Mouse (Mus musculus) mature B cell (primary cell): Measurements from ENCODE around the gene Sh3pxd2b.
"Not testable (repeated sequence)": the region's sequence is repeated elsewhere in the genome, so short reads cannot be mapped to it uniquely, and the experiment has no call there.

ENCODE experiments used
- in situ Hi-C: fragments of 300-500 bp; cut with MboI; formaldehyde crosslinking; loops from 2 replicates; pipeline ENCODE4 v1.14.3; 2019

The Sh3pxd2b gene

DNA sequence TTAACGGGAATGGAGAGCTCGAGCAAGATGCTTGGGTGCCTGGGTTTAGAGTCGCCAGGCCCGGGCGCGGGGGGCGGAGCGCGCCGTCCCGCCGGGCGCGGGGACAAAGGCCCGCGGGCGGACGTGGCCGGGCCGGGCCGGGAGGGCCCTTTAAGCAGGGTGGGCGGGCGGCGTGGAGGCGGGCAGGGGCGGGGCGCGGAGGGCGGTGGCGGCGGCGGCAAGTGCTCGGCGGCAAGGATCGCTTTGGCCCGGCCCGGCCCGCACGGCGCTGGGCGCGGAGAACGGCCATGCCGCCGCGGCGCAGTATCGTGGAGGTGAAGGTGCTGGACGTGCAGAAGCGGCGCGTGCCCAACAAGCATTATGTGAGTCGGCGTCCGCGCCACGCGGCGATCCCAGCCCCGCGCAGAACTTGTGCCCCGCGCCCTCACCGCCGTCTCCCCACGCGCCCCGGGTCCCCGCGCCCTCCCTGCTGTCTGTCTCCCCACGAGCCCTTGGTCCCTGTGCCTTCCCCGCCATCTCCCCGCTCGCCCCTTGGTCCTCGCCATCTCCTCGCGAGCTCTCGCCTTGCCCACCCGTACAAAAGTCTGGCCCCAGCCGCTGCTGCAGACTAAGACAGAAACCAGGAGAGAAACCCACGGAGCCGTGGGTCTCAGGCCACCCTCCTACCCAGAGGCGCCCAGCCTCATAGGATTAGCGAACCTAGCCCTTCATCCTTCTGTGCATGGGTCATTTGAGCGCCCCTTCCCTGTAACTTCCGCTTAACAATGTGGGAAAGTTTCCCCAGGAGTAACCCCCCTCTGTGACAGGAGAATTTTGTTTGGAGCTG, at the start of gene Sh3pxd2b:
Sh3pxd2b (plus strand) TSS at position 214 of the 826 bp plus-strand sequence.
- in situ Hi-C loops: no loop called here

DNA sequence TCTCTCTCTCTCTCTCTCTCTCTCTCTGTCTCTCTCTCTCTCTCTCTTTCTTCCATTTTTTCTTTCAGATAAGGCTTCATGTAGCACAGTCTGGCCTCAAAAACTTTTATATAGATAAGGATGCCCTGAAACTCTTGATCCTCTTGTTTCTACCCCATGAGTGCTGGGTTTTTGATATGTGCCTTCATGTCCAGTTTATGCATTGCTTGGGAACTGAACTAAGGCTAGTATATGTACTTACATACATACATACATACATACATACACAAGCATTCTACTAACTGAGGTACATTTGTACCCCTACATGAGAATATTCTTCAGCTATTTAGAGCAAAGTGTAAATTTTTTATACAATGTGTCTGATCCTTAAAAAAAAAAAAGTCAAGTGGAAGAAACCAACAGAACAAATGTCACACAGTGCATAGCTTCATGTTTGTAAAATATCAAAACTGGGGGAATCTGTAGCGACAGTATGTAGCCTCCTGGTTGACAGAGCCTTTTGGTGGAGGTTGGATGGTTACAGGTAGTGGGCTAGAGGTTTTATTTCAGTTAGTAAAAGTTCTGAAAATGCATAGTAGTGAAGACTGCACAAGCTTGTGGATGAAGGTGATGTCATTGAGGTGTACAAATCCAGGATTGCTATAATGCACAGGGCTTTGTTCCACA, 49.6 kb upstream of the Sh3pxd2b start:
- in situ Hi-C loops: no loop called here

GRCm38 (mm10) chr11:32298532-32298918, 49.1 kb upstream of the Sh3pxd2b start:
- in situ Hi-C loops: no loop called here

DNA sequence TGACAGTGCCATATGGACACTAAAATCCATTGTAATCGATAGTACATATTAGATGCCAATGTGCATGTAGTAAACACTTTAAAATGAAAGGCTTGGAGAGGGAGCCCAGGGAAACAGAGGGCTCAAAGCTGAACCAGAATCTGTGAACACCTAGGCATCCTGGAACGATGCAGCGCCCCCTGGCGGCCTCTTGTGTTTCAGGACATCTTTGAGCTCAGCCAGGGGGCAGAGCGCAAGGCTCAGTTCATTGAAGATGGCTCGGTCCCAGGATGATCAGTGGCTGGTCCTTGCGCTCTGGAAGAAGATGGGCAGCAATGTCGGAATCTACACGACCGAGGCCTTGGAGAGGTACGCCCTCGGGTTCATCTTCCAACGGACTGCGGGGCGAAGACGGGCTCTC, 47.8 kb upstream of the Sh3pxd2b start, which contains the start of gene Hbq1a:
Hbq1a (plus strand) TSS at position 205 of the 400 bp plus-strand sequence.
- in situ Hi-C loops: not testable (repeated sequence)

- in situ Hi-C loops: no loop called here
Observed at GRCm38 (mm10) chr11:32300279-32301267, 47.0 kb upstream of the Sh3pxd2b start.

DNA sequence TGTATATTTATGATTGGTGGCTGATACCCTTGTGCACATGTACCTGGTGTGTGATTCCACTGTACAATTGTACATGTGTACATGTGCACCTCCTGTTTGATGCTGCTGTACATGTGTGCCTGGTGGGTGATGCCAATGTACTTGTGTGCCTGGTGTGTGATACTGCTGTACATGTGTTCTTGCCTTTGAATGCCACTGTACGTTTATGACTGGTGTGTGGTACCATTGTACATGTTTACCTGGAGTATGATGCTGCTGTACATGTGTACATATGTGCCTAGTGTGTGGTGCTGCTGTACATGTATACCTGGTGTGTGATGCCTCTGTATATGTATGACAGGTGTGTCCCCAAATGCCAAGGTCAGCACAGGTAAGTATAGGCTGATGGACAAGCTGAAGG, 46.1 kb upstream of the Sh3pxd2b start:
- in situ Hi-C loops: no loop called here

DNA sequence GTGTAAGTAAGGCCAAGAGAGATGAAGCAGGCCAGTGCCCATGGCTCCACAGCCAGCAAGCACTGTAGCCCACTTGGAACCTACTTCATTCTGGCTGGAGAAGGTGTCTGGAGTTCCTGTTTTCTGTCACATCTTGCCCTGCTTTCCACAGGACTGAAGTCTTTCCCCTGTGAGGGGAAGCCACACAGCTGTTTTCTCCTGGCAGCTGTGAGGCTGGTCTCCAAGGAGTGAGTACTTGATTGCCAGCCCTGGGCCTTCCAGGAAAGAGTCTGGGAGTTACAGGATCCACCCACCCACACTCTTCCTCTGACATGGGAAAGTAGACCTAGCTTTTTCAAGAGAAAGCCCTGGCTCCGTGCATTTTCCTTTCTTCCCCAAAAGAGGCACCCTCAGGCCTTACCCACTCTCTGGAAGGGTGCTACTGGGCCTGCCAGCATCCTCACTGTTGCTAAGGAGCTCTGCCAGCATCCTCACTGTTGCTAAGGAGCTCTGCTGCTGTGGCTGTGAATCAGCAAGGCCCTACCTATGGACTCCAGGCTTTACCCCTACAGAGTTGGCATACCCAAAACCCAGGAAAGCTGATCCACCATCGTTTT, 44.7 kb upstream of the Sh3pxd2b start:
- in situ Hi-C loops: no loop called here

- in situ Hi-C loops: no loop called here
Observed at GRCm38 (mm10) chr11:32303455-32303854, 44.2 kb upstream of the Sh3pxd2b start.

DNA sequence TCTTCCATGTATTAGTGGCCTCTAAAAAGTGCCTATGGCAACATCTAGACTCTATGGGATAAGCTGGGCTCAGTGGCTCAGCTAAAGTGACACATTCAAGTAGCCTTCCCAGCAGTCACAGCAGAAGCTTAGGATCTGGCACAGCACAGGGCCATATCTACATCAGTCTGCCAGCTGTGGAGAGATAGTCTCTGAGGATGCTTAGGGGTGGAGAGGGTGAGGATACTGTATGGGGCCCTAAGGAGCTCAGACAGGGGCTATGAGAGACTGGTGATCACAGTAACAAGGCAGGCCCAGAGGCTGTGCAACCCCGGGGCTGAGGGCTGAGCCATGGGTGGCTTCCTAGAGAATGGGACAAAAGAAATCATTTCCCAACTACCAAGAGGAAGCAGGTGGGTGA, 40.6 kb upstream of the Sh3pxd2b start:
- in situ Hi-C loops: no loop called here

DNA sequence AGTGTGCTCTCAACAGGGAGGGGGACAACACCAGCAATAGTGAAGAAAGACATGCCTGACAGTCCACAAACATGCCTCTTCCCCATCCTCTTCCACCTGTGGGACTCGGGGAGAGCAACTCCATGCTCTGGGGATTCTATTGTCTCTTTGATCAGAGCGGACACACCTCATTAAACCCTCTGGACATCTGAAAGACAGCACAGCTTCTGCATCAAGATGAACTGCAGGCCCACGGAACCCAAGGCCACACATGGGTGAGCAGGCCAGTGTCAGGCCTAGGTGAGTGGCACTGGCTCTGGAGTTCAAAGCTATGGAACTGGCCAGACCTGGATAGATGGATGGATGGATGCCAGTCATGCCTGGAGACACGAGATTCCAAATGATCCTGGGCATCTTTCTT, 38.2 kb upstream of the Sh3pxd2b start:
- in situ Hi-C loops: no loop called here

DNA sequence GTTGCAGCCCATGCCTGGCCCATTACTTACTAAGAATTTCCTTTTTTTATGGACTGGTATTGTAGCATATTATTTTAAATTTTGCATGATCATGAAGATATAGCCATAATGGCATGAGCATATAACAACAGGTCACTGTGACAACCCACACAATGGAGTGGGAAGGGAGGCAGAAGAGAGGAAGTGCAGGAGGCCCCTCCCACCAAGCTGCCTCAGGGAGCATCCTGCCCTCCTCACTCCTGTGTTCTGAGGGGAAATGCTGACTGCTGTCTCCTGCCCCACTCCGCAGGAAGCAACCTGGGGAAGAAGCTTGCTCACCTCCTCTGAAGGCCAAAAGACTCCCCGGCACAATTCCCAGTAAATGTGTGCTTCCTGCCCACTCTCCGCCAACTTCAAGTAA, 37.7 kb upstream of the Sh3pxd2b start:
- in situ Hi-C loops: no loop called here

GRCm38 (mm10) chr11:32316009-32316408, 31.6 kb upstream of the Sh3pxd2b start:
- in situ Hi-C loops: no loop called here

- in situ Hi-C loops: no loop called here
Observed at GRCm38 (mm10) chr11:32320507-32321195, 27.0 kb upstream of the Sh3pxd2b start.

GRCm38 (mm10) chr11:32321196-32321565, 26.4 kb upstream of the Sh3pxd2b start:
- in situ Hi-C loops: no loop called here

DNA sequence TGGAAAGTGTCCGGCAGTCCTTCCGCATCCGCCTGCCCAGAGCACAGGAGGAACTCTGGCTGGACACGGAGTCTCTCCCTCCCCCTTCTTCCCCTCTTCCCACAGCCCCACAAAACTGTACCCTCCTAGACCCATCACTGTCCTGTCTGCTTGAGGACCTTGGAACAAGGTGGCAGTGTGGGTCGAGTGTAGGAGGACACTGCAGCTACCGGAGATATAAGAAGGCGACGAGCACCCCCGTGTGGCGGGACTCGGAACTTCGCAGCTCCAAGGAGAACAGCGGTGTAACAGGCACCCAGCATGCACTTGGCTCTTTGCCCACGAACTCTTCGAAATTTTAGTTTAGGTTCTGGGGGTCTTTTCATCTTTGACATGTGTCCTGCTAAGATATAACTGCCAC, 23.0 kb upstream of the Sh3pxd2b start:
- in situ Hi-C loops: no loop called here

GRCm38 (mm10) chr11:32331075-32331474, 16.5 kb upstream of the Sh3pxd2b start:
- in situ Hi-C loops: no loop called here

GRCm38 (mm10) chr11:32331861-32332260, 15.8 kb upstream of the Sh3pxd2b start:
- in situ Hi-C loops: no loop called here

DNA sequence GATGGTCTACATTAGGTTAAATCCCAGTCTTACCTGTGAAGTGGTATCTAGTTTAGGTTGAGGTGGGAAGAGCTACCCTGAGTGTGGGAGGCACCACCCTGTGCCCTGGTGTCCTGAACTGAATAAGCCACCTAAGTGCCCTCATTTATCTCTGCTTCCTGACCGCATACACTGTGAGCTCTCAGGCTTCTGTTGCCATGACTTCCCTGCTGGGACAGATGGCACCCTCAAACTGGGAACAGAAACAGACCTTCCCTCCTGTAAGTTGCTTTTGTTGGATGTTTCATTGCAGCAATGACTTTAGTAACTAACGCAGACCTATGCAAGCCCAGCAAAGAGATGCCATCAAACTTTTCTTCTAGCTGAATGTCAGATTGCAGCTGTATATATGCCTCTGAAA, 14.4 kb upstream of the Sh3pxd2b start:
- in situ Hi-C loops: no loop called here

DNA sequence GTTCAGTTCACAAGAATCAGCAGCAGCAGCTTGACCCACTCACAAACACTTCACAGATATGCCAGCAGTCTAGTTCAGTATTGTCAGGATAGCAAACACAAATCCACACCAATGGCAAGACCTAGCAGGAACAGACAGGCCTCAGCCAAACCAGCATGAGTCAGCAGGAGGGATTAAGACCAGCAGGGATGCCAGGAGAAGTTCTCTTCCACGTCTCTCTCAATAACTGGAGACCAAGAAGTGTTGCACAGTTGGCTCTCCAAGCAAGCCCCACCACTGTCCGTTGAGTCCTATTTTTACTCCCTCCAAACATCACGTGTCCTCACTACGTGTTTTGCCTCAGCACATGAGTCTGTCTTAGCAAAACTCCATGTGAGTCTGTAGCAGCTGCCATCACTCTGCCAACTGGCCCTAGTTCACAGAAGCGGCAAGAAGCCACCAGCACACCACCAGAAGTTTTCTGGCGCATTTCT, 11.1 kb upstream of the Sh3pxd2b start:
- in situ Hi-C loops: no loop called here

- in situ Hi-C loops: no loop called here
Observed at GRCm38 (mm10) chr11:32339131-32339531, 8.5 kb upstream of the Sh3pxd2b start.
